ENCODE assay signal across 20 mouse cellular contexts in genomic region chr5:113140872-113141271, GRCm38 (mm10). TPM values are rescaled to one million over a fixed set of nuclear protein-coding genes. Genes with fewer than 3 reads are reported as not detected.
DNase-seq lines count a peak whose midpoint lies in the region; ATAC-seq and TF ChIP-seq lines count a peak whose summit lies in the region.
"Had no signal": no experiment of that assay in that cellular context is flagged by ENCODE, and none has a peak within 500 bp of the region (broad histone marks: within the 10 kb centered on the region; RNA-seq: fewer than 3 reads in every experiment).

No protein-coding gene starts in this region.

- H3K9me3 ChIP-seq in hindbrain, postnatal 0 days (ENCODE audit: low read length) = no peaks in the 10 kb centered on the region
- H3K9me3 ChIP-seq in hindbrain, embryonic 12.5 days (replicated peaks) = peaks cover 5% of the 10 kb centered on the region
- H3K9me3 ChIP-seq in liver, embryonic 12.5 days (replicated peaks) = no peaks in the 10 kb centered on the region
- no peaks in the 10 kb centered on the region for H3K9me3 ChIP-seq in E14TG2a.4 (ENCODE audit: low read length)
- H3K9me3 ChIP-seq: limb, embryonic 15.5 days had no signal

- 98% methylated on average over 5 of the region's 5 CpGs for whole genome bisulfite sequencing in hindbrain, postnatal 0 days
- 97% methylated on average over 5 of the region's 5 CpGs for WGBS in hindbrain, embryonic 12.5 days
- WGBS in liver, adult 2 months = 94% methylated on average over 5 of the region's 5 CpGs
- 82% methylated on average over 5 of the region's 5 CpGs for WGBS in liver, embryonic 12.5 days (ENCODE audit: insufficient replicate concordance)
- WGBS in cerebellum, adult 2 months = 97% methylated on average over 5 of the region's 5 CpGs

- H3K9ac ChIP-seq in hindbrain, postnatal 0 days (replicated peaks; ENCODE audit: low read length) = no peak overlapping the region
- no peak overlapping the region for H3K9ac ChIP-seq in hindbrain, embryonic 12.5 days
- H3K9ac ChIP-seq in liver, adult 2 months (ENCODE audit: low read depth, low read length) = no peak overlapping the region
- H3K9ac ChIP-seq in liver, embryonic 12.5 days = no peak overlapping the region
- H3K9ac ChIP-seq: limb, embryonic 15.5 days had no signal

- no peak for ATAC-seq in hindbrain, postnatal 0 days
- ATAC-seq in hindbrain, embryonic 12.5 days (ENCODE audit: low FRiP score) = no peak
- no peak for ATAC-seq in liver, embryonic 12.5 days

- no peak for DNase-seq in hindbrain, postnatal 0 days (ENCODE audit: low spot score)
- DNase-seq in liver, adult 2 months (ENCODE audit: extremely low read depth, low read depth, low spot score) = no peak
- DNase-seq in ES-CJ7 (ENCODE audit: low read depth, low spot score) = peak; percentile 33
- DNase-seq in cerebellum, adult 2 months = no peak
- no peak for DNase-seq in spleen, adult 18-20 months
- DNase-seq: adrenal gland, postnatal 36 days; B cell, adult 2 months; cerebellum, adult 11 months; cerebellum, postnatal 10 days; heart, postnatal 10 days; kidney, postnatal 36 days; left cerebral cortex, postnatal 4 days had no signal

- TF ChIP-seq POLR2A in liver, adult 2 months (IDR thresholded peaks at IDR 0.05; ENCODE audit: extremely low read depth, insufficient read depth, low read length) = no peak
- TF ChIP-seq POLR2A in cerebellum, adult 2 months (IDR thresholded peaks at IDR 0.05; ENCODE audit: borderline replicate concordance, insufficient read depth, low read length) = no peak

- TF ChIP-seq CTCF in hindbrain, postnatal 0 days (IDR thresholded peaks at IDR 0.05; ENCODE audit: low read depth) = peak; percentile 41
- TF ChIP-seq CTCF in liver, adult 2 months (IDR thresholded peaks at IDR 0.05; ENCODE audit: low read depth, low read length) = peak; percentile 22; the same call in 1 of the 2 replicates
- TF ChIP-seq CTCF in E14TG2a.4 (conservative IDR thresholded peaks at IDR 0.05; ENCODE audit: low read length) = peak; percentile 40
- TF ChIP-seq CTCF in cerebellum, adult 2 months (IDR thresholded peaks at IDR 0.05; ENCODE audit: borderline replicate concordance, insufficient read depth, low read depth, low read length) = no peak

- peaks cover 25% of the 10 kb centered on the region for H3K79me2 ChIP-seq in liver, adult 2 months (ENCODE audit: control insufficient read depth, insufficient read depth, low read length)

- H3K27me3 ChIP-seq in hindbrain, postnatal 0 days (ENCODE audit: insufficient read depth, low read length) = no peaks in the 10 kb centered on the region
- H3K27me3 ChIP-seq in hindbrain, embryonic 12.5 days = peaks cover 41% of the 10 kb centered on the region
- no peaks in the 10 kb centered on the region for H3K27me3 ChIP-seq in liver, adult 2 months (ENCODE audit: control insufficient read depth, insufficient read depth, low read length)
- peaks cover 33% of the 10 kb centered on the region for H3K27me3 ChIP-seq in liver, embryonic 12.5 days (replicated peaks)
- peaks cover 42% of the 10 kb centered on the region for H3K27me3 ChIP-seq in E14TG2a.4 (ENCODE audit: insufficient read depth, low read length)
- no peaks in the 10 kb centered on the region for H3K27me3 ChIP-seq in cerebellum, adult 2 months (ENCODE audit: control insufficient read depth, insufficient read depth, low read length)

- H3K4me3 ChIP-seq in hindbrain, postnatal 0 days (ENCODE audit: low read length) = no peak overlapping the region
- no peak overlapping the region for H3K4me3 ChIP-seq in hindbrain, embryonic 12.5 days
- no peak overlapping the region for H3K4me3 ChIP-seq in liver, adult 2 months (ENCODE audit: insufficient read depth, low read depth, low read length)
- H3K4me3 ChIP-seq in liver, embryonic 12.5 days = no peak overlapping the region
- H3K4me3 ChIP-seq in E14TG2a.4 (replicated peaks; ENCODE audit: low read length) = no peak overlapping the region
- no peak overlapping the region for H3K4me3 ChIP-seq in cerebellum, adult 2 months (replicated peaks; ENCODE audit: insufficient read depth, low read depth, low read length)
- H3K4me3 ChIP-seq: limb, embryonic 15.5 days had no signal

- H3K27ac ChIP-seq in hindbrain, postnatal 0 days = no peak overlapping the region
- no peak overlapping the region for H3K27ac ChIP-seq in hindbrain, embryonic 12.5 days
- H3K27ac ChIP-seq in liver, adult 2 months (replicated peaks; ENCODE audit: insufficient read depth, low read depth, low read length) = peak overlapping the region; percentile 68
- no peak overlapping the region for H3K27ac ChIP-seq in liver, embryonic 12.5 days
- no peak overlapping the region for H3K27ac ChIP-seq in cerebellum, adult 2 months (ENCODE audit: insufficient read depth, low read length)
- H3K27ac ChIP-seq: limb, embryonic 15.5 days had no signal

- no peaks in the 10 kb centered on the region for H3K36me3 ChIP-seq in hindbrain, postnatal 0 days (ENCODE audit: insufficient read depth, low read length)
- H3K36me3 ChIP-seq in hindbrain, embryonic 12.5 days = no peaks in the 10 kb centered on the region
- H3K36me3 ChIP-seq in liver, adult 2 months (ENCODE audit: control insufficient read depth, insufficient read depth, low read length) = no peaks in the 10 kb centered on the region
- H3K36me3 ChIP-seq in liver, embryonic 12.5 days = 0 out of 2 replicates have a peak, but pooled peaks cover 3% of the 10 kb centered on the region
- H3K36me3 ChIP-seq in E14TG2a.4 (ENCODE audit: insufficient read depth, low read length) = no peaks in the 10 kb centered on the region
- H3K36me3 ChIP-seq: limb, embryonic 15.5 days had no signal

- peaks cover 15% of the 10 kb centered on the region; the same call in 1 of the 2 replicates for H3K4me1 ChIP-seq in hindbrain, postnatal 0 days (ENCODE audit: insufficient read depth, low read length)
- H3K4me1 ChIP-seq in hindbrain, embryonic 12.5 days = peaks cover 25% of the 10 kb centered on the region
- peaks cover 34% of the 10 kb centered on the region for H3K4me1 ChIP-seq in liver, adult 2 months (ENCODE audit: control insufficient read depth, insufficient read depth, low read length)
- peaks cover 49% of the 10 kb centered on the region for H3K4me1 ChIP-seq in liver, embryonic 12.5 days
- peaks cover 38% of the 10 kb centered on the region for H3K4me1 ChIP-seq in E14TG2a.4 (replicated peaks; ENCODE audit: low read depth, low read length)
- H3K4me1 ChIP-seq in cerebellum, adult 2 months (ENCODE audit: control insufficient read depth, insufficient read depth, low read length) = peaks cover 4% of the 10 kb centered on the region

- no peak overlapping the region for H3K4me2 ChIP-seq in hindbrain, postnatal 0 days (ENCODE audit: low read depth, low read length)
- H3K4me2 ChIP-seq in hindbrain, embryonic 12.5 days (replicated peaks) = no peak overlapping the region
- H3K4me2 ChIP-seq in liver, embryonic 12.5 days = no peak overlapping the region
- H3K4me2 ChIP-seq: heart, embryonic 11.5 days; limb, embryonic 15.5 days; midbrain, embryonic 11.5 days had no signal

RNA-seq across cellular contexts. Expression of gene Crybb3, which starts 59.5 kb away (rescaled TPM):
- 1.6 and 5.3 TPM in 2 replicates for total RNA-seq in hindbrain, postnatal 0 days (2014; rRNA removed)
- 2.3 and 2.6 TPM in 2 replicates for polyA plus RNA-seq in hindbrain, postnatal 0 days (2015; fragmentation: Nextera tagmentation; extraction: Ambion mirVana)
- polyA plus RNA-seq in hindbrain, embryonic 12.5 days (2016; fragmentation: Nextera tagmentation; extraction: Ambion mirVana) = 0.74 and 0.81 TPM in 2 replicates
- total RNA-seq in liver, adult 2 months (2014; rRNA removed) = 0.27 and 2.3 TPM in 2 replicates
- polyA plus RNA-seq in liver, adult 2 months (2012; rRNA removed) = 2.4 and 4.3 TPM in 2 replicates
- polyA plus RNA-seq in liver, embryonic 12.5 days (2016; fragmentation: Nextera tagmentation; extraction: Ambion mirVana) = not detected in 2 replicates
- polyA plus RNA-seq in cerebellum, adult 2 months (2012; rRNA removed) = 1.7 and 3.2 TPM in 2 replicates
- total RNA-seq: monocyte, adult 5-6 weeks; neutrophil, adult 5-6 weeks had no signal
